Mouse (Mus musculus): ENCODE measurements around the gene Ryk.

DNA sequence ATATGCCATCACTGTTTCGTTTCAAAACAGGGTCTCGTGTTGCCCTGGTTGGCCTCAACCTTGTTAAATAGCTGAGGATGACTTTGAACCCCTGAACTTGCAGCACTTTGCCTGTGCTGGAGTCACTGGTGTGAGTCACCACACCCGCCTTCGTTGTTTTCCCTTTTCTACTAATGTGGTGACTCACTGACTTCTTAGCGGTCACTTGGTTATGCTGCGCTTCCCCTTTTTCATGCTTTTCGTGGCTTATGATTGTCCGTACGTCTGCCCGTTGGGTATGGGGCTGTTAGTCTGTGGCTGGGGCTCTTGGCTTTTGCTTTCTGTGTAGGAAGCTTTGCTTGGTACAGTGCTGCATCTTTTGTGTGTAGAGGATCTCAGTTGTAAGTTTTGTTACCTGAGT, 25.2 kb downstream of the Ryk start:
- TF ChIP-seq POLR2A (IDR thresholded peaks at IDR 0.05; ENCODE audit: borderline replicate concordance, control insufficient read depth, low read depth, low read length) (no peak), CTCF (IDR thresholded peaks at IDR 0.05; ENCODE audit: control insufficient read depth, insufficient read depth, low read length) (no peak)
